Mouse (Mus musculus): ENCODE results near the gene Fbxo3. TPM values are rescaled to one million over a fixed set of nuclear protein-coding genes. Genes with fewer than 3 reads are reported as not detected.
"Not testable (repeated sequence)": the region's sequence is repeated elsewhere in the genome, so short reads cannot be mapped to it uniquely, and the experiment has no call there.

The Fbxo3 gene
- total RNA-seq (2021), result 10 to 100 TPM; 43.2 to 48.3 TPM
- long read RNA-seq, experiment 1, full-length matches to known transcripts, result 56 of 96 reads
- long read RNA-seq, experiment 1, partial matches to known transcripts, result 5 of 96 reads
- long read RNA-seq, experiment 1, other reads (novel, unspliced or antisense), result 35 of 96 reads
- long read RNA-seq, experiment 2, full-length matches to known transcripts, result 59 of 106 reads
- long read RNA-seq, experiment 2, partial matches to known transcripts, result 10 of 106 reads
- long read RNA-seq, experiment 2, other reads (novel, unspliced or antisense), result 37 of 106 reads

DNA sequence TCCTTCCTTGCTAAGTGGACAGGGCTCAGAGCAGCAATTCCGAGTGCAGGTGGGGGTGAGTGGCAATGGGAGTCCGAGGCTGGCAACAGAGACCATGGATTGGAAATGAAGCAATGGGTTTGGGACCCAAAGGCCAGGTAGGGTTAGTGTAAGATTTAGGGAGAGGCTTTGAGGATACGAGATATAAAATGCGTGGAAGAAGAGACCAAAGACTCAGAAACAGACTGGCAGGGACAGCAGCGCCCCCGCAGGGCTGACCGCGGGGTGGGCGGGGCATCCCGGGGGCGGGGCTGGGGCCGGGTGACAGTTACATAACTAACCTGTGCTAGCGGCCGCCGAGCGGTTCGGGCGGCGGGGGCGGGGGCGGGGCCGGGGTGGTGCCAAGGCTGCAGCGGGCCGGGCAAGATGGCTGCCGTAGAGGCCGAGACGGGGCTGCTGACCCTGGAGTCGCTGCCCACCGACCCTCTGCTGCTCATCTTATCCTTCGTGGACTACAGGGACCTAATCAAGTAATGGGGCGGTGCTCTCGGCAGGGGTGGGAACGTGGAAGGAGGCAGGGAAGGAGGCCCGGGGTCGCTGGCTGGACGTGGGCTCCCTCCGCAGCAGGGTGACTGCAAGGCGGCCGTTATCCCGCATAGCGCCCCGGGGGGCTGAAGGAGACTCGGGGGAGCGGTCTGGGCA is at the start of gene Fbxo3:
Fbxo3 (plus strand) TSS at position 264 of the 681 bp plus-strand sequence.
- DNase-seq (ENCODE audit: low spot score in 2 of 2), result peak; percentile 60 to 76

DNA sequence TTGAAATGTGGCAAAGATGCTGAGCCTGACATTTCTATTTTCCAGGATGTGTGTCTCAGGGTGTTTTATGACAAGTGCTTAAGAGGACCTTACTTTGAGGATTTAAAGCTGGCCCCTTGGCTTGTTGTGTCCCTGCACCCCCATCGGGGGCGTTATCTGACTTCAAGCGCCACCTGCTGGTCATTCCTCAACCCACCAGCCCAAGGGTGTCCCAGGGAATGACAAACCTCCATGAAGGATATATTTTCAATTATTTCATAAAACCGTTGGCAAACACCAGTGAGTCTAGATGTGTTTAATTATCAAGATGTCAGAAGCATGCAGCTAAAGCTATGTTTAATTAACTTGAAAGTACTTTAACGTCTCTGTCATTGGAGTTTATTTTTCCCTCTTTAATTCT is 45.3 kb upstream of the Fbxo3 start:
- DNase-seq (ENCODE audit: low spot score in 2 of 2), result peak; percentile 65 to 76

DNA sequence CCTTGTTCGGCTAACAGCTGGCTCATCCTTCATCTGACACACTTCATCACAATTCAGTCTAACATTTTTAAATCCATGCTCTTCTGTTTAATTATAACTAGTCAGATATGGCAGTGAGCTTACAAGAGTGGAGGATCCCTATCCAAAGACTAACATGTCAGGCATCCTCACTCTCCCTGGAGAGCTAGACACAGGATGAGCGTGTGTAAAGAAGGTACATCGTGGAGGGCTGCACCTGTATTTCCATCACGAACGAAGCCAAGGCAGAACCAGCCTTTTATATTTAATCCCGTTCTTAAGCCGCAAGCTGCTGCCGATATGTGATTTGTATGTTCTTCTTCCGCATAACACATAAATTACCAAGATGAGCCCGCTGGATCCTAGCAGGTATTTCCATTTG is 44.4 kb upstream of the Fbxo3 start:
- DNase-seq (ENCODE audit: low spot score in 2 of 2), result no peak

DNA sequence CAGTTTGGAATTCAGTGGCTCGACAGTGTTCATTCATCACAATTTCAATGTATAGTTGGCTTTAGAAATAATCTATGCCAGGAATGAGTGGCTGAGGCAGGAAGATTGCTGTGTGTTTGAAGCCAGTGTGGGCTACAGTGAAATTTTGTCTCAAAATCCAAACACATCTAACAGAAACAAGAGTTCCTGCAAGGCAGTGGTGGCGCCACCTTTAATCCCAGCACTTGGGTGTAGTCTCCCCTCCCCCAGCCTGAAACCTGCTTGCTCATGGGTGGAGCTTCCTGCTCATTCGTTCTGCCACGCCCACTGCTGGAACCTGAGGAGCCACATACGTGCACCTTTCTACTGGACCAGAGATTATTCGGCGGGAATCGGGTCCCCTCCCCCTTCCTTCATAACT is 39.9 kb upstream of the Fbxo3 start:
- not testable (repeated sequence) for DNase-seq (ENCODE audit: low spot score in 2 of 2)

DNA sequence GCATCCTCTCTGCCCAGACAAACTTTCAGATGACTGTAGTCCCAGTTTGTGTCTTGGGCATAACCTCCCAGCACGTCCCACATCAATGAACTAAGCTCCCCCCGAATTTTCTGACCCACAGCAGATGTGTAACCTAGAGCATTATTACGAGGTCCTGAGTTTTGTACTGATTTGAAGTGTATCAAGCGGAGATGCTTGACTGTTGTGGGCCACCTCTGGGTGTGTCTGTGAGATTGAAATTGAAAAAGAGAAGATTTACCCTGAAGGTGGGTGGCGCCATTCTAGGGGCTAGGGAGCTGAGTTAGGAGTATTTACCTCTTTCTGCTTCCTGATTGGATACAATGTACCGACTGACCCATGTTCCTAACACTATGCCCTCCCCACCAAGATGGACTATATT is 37.8 kb upstream of the Fbxo3 start:
- DNase-seq (ENCODE audit: low spot score in 2 of 2), result no peak

DNA sequence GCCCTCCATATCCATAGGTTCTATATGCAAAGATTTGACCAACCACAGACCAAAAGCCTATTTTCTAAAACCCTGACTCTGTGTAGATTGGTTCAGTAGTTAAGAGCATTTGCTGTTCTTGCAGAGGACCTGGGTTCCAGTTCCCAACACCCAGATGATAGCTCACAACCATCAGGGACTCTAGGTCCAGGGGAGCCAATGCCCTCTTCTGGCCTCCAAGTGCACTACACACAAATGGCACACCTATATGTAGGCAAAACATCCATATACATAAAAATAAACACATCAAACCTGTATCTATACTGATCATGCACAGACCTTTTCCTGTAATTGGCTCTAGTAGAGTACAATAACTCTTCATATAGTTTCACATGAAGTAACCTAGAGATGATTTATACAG is 36.2 kb upstream of the Fbxo3 start:
- no peak for DNase-seq (ENCODE audit: low spot score in 2 of 2)

DNA sequence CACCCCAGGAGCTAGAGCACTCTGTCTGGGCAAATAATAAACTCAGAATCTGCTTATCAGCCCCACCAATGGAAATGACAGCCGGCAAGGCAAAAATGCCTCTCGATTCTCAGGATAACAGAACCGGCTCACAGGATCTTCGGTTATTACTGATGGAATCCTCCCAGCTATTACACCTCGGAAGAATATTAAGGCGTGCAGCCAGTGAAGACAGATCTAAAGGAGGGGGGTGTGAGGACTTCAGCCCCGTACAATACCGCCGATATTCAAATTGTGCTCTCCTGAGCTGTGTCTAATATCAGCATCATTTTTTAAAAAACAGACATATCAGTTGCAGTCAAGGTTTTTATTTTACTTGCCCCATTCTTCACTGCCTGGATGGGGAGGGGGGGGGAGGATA is 35.4 kb upstream of the Fbxo3 start:
- DNase-seq (ENCODE audit: low spot score in 2 of 2), result no peak

DNA sequence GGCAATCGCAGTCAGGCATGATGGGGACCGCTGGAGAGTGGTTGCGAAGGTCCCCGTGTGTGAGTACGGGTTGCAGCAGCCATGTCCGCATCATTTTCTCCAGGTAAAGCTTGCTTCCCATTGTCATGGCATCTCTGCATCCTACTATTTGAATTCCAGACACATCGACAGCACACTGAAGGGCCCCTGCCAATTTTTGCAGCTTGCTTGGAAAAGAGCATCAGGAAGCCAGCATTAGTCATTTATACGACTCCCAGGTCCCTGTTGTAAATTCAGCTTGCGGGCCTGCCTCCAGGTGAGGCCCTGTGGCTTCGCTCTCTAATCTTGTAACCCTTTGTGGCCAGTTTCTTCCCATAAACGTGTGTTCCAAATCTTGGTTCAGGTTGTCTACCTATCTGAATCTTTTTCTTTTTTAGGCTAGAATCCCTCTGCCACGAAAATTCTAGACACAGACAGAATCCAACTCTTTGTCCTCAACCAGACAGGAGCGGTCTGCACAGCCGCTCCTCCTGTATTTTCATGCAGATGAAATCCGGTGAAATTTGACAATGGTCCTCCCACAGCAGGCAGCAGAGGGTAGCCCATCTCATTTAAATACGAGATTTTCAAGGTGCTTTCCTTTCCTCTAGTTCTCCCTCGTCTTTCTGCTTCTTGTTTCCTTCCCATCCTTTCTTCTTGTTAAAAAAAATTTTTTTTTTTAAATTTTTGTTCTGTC is 34.7 kb upstream of the Fbxo3 start:
- peak; percentile 22 to 36 for DNase-seq (ENCODE audit: low spot score in 2 of 2)

DNA sequence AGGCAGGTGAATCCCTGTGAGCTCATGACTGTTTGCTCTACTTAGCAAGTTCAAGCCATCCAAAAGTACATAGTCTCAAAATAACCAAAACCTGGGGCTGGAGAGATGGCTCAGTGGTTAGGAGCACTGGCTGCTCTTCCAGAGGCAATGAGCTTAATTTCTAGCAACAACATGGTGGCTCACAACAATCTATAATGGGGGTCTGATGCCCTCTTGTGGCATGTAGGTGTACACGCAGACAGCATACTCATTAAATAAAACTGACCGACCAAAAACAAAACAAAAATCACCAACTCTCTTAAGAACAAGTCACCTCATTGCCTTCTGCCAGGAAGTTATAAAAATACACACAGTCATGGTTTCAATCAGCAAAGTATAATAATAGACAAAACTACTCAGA is 26.4 kb upstream of the Fbxo3 start:
- DNase-seq (ENCODE audit: low spot score in 2 of 2), result peak in 1 of 2 experiments; percentile 29

DNA sequence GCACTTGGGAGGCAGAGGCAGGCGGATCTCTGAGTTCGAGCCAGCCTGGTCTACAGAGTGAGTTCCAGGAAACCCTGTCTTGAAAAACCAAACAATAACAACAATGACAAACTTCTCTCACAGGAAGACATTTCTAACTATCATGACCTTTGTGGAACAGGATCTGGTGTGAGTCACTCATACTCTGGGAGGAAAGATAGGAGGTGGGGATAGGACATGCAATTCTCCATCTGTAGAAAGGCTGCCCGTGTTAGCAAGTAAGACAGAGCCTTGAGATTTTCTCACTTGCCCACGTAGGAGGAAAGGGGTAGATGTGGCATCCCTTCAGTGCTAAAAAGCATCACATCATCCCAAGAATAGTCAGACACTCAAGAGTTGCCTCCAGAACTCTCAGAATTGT is 25.7 kb upstream of the Fbxo3 start:
- no peak for DNase-seq (ENCODE audit: low spot score in 2 of 2)

DNA sequence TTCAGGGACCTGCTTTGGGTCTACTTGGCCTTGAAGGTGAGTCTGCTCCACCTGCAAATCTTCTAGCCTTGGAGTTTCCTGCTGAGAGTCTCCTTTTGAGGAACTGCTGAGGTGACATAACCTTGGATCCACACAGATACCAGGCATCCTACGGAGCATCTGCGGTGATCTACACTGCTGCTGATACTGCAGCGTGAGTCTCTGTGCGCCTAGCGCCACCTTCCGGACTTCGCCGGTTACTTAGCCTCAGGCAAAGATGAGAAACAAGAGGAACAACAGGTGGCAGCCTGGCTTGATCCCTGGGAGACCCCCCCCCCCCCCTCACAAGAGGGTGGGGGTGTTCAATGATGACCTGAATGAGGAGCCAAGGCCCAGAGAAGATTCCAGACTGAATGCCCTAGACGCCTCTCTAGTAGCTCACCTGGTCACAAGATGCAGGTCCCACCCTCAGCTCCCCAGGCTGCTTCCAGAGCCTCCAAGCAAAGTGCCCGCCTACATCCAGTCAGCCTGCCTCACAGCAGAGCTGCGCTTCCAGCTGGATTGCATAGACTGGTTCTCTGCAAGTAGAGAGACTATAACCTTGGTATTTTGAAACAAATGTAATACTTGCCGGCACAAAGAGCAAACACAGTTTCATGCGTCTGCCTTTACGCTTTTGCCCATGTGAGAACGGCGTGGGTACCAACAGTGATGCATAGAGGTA is 24.7 kb upstream of the Fbxo3 start:
- peak; percentile 59 to 74 for DNase-seq (ENCODE audit: low spot score in 2 of 2)

DNA sequence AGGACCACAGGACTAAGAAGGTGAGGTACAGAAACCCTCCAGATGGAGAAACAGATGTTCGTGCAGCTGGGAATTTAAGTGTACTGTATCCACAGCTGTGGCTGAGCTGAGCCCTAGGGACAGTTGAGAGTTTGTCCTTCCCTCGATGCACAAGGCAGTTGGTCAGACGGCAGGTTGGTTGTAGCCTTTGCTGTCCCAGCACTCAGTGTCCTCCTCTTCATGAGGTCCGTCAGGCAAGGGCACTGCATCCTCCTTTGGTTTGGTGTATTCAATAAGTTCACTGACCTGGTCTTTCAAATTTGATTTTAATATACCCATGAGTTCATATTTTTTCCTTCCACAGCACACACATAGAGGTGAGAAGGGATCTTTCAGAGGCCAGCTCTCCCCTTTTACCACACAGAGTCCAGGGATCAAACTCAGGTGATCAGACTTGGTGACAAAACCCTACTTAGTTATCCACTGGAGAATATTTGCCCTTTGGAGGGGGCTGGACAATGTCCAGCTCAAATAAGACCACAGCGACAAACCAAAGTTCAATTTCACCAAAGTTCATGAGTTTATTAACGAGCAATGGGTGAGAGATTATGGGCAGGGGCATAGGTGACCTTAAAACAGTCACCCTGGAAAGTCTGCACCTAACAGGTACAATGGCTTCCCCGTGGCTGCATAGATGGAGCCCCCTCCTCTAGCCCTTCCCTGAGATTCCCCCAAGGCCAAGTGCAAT is 19.6 kb upstream of the Fbxo3 start:
- DNase-seq (ENCODE audit: low spot score in 2 of 2), result no peak

DNA sequence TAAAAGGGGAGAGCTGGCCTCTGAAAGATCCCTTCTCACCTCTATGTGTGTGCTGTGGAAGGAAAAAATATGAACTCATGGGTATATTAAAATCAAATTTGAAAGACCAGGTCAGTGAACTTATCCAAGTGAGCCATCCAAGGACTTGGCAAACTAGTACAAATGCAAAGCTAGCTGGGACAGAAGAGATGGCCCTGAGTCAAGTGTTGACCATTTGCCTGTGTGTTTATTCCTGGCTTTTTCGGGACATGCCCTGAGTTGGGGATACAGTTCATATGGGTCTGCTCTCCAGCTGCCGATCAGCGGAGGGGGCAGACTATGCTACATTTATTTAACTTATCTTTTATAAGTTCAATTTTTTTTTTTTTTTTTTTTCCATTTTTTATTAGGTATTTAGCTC is 18.7 kb upstream of the Fbxo3 start:
- not testable (repeated sequence) for DNase-seq (ENCODE audit: low spot score in 2 of 2)

DNA sequence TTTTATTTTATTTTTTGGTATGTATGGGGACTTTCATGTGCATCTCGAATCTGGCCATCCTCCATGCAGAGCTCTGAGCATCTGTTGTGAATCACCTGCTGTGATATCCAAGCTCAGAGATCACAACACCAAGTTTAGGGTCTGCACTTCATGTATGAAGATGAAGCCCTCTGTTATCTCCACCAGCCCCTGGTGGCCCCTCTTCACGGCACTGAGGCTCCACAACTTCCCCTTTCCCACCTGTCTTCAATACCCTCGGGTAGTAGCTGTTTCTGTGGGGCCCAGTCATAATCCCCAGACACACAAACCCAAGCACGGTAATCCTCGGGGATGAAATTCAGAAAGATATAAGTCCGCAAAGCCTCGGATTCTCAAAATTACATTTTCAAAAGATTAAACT is 4.4 kb upstream of the Fbxo3 start:
- no peak for DNase-seq (ENCODE audit: low spot score in 2 of 2)

DNA sequence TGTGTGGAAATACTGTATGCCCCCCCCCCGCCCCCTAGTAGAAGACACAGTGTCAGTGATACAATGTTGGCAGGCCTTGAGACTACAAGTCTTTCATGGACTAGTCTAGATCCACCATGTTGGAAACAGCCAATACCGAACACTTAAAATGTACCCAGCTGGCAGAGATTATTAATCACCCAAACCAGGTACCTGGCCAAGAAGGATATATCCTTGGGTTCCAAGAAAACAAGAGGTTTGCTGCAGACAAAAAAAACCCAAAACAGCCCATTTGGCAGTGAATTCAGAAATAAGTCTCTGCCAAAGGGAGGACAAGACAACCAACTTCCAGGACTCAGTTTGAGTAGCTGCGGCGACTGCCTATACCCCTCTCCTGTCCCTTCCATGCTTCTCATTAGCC is 2.9 kb upstream of the Fbxo3 start:
- no peak for DNase-seq (ENCODE audit: low spot score in 2 of 2)

DNA sequence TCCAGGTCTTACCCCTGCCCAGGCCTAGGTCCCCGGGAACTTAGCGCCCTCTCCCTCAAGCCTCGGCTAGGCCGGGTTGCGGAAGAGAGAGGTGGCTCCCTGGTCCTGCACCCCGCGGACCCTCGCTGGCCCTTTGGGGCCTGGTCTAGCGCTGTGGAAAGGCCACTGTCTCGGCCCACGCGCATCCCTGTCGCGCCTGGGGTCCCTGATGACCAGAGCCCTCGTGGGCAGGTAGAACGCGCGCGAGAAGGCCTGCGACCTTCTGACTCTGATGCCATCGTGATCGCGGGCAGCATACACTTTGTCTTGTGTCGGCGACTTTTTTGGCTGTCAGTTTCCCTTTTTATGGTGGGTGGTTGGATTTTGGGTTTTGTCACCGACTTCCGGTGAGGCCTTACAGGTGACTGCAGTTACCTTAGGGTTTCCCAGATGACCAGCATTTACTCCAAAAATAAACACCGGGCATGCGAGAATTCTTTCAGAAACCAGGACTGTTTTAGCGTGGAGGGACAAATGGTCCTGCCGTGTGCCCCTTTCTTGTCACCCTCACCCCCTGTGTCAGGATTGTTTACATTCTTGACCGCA is 710 bp downstream of the Fbxo3 start, which contains the start of gene 4931422A03Rik:
4931422A03Rik (minus strand) TSS at position 223 of the 585 bp plus-strand sequence.
- no peak for DNase-seq (ENCODE audit: low spot score in 2 of 2)

DNA sequence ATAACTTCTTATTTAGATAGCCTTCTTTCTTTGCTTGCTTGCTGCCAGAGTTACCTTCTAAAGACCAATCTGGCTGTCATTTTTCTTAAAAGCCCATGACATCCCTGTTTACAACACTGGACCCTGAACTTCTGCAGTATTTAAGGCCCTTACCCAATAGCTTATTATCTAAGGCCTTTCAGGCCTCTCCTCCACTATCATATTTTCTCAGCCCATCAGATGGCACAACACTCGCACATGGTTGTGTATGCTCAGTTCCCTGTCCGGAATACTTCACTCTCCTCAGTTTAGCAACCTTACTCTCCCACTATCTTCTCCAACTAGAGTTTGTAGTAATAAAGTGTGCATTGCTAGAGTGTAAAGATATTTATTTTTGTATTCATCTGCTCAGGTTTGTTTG is 1.6 kb downstream of the Fbxo3 start:
- DNase-seq (ENCODE audit: low spot score in 2 of 2), result no peak

DNA sequence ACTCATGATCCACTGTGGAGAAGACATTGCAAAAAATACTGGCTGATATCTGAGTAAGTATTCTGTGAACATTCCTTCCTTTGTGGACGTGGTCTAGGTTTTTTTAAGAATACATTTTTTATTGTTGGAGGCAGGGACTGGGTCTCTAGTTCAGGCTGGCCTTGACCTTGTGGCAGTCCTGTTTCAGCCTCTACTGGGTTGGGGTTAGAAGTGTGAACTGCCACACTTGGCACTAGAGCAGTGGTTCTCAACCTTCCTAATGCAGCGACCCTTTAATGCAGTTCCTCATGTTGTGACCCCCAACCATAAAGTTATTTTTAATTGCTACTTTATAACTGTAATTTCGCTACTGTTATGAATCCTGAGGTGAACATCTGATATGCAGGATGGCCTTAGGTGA is 2.9 kb downstream of the Fbxo3 start:
- DNase-seq (ENCODE audit: low spot score in 2 of 2), result no peak

DNA sequence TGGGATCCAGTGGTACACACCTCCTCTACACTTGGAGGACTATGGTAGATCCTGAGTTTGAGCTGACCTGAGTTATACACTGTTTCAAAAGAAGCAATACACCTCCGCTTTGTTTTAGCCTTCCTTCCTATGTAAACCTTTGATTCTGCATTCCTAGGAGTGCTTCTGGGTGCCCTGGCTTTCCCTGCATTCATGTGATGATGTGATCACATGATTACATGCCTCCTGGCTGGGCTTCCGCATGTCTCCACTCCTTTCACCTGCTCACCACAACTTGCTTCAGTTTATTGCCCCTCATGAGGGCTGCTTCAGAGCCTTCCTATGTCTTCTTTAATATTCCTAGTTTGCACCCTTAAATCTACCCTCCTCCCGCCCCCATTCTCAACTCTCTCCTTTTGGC is 4.5 kb downstream of the Fbxo3 start:
- no peak for DNase-seq (ENCODE audit: low spot score in 2 of 2)

DNA sequence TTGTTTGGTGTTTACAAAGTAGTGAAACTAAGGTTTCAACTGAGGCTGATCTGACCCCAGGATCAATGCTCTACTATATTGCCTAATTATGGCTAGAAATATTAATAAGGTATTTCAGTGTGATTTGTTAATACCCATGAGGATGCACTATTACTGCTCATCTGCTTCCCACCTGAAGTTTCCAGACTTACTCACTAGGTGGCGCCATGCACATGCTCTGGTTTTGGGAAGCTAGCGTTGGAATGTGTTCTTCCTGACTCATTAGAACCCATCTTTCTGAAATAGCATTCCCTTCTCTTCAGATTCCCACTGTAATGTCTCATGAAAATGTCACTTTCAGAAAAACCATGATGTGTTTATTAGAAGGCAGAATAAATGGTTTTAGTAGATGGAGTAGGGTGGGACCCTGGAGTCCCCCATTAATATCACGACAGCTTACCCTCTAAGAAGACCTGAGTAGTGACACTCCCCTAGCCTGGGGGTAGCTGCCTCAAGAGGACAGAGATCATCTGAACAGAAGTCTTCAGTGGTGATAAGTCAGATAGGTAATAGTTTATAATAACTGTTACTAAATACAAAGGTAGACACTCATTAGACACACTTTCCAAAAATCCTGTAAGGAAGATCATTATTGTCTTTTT is 7.4 kb downstream of the Fbxo3 start:
- DNase-seq (ENCODE audit: low spot score in 2 of 2), result peak; percentile 69 to 81

All from layer of hippocampus, postnatal 14 days (tissue).